Mouse (Mus musculus) kidney, postnatal 14 days (tissue): ENCODE measurements around the gene Wfdc9.

Source experiments
- DNase-seq: peaks from one replicate; pipeline ENCODE4 v3.0.0; 2022; ENCODE audit warnings: mixed read lengths

Gene Wfdc9

DNA sequence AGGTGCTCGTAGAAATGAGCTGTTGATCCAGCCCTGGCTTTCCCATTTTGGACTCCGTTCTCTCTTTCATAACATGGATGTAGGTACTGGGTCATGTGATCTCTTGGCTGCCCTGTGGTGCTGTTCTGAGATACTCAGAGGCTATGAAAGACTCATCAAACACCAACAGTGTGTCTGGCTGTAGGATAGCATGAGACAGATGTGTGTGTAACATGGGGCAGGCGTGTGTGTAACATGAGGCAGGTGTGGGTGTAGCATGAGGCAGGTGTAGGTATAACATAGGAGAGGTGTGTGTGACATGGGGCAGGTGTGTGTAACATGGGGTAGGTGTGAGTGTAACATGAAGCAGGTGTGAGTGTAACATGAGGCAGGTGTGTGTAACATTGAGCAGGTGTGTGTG lies 41.0 kb downstream of the Wfdc9 start:
- no peak for DNase-seq

DNA sequence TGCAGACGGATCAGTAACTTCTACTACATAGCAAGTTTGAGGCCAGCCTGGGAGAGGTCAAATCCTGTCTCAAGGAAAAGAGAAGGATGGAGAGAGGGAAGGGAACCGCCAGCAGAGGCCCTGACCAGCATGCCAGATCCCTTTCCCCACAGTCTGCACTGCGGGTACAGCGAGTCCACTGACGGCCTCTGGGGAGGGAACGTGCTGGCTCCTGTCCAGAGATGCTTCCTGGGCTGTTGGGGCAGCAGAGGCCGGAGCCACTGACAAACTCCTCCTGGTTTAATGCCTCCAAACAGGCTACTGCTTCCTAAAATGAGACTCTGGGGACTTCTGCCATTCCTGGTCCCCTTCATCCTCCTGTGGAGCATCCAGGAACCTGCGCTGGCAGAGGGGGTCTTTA lies 42.9 kb downstream of the Wfdc9 start, which contains the start of the genes Wfdc6b and Wfdc8:
Gene Wfdc6b (plus strand): TSS at position 52 of the 400 bp plus-strand sequence.
Gene Wfdc8 (minus strand): TSS at position 156 of the 400 bp plus-strand sequence.
- DNase-seq: peak; percentile 63

DNA sequence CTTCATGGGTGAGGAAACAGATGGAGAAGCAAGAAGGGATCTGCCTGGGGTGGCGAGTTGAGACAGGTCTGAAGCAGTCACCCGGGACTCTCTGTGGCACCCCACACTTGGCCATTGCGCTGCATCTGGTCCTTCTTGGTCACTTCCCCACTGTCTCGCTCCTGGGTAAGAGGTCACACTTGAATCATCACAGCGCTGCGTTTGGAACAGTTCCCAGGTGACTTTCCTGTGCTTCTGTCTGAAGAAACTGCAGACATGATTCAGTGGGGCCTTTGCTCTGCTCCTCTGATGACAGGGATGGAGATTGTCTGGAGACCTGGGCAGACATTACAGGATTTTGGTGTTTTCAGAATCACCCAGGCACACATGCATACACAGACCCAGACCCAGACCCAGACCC lies 47.6 kb downstream of the Wfdc9 start:
- no peak for DNase-seq

DNA sequence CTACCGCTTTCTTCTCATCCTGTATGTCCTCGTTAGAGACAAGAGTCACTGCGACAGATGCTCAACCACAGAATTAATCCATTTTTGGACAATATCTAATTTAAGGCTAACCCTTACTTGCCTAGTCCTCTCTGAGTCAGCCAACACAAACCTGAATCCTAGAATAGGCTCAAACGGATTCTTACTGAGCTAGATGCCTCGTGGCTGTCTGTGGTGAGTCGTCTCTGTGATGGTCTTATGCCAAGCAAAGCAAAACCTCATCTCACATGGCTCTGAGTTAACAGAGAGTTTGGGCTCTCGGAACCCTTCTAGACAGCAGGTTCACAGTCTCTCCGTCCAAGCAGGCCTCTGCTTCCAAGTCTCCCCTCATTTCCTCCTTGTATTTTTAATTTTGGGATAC lies 52.0 kb downstream of the Wfdc9 start:
- no peak for DNase-seq

DNA sequence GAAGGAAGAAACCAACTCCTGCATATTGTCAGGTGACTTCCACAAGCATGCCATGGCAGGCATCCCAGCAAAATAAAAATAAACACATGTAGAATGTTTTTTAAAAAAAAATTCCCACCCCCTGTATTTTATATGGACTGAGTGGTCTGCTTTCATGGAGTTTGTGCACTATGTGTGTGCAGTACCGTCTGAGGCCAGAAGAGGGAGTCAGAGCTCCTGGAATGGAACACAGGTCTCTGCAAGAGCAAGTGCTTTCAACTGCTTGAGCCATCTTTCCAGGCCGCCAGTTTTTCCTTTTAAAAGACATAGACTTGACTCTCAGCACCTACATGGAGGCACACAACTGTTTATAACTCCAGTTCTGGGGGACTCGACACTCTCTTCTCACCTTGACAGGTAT lies 52.9 kb downstream of the Wfdc9 start:
- DNase-seq: no peak

DNA sequence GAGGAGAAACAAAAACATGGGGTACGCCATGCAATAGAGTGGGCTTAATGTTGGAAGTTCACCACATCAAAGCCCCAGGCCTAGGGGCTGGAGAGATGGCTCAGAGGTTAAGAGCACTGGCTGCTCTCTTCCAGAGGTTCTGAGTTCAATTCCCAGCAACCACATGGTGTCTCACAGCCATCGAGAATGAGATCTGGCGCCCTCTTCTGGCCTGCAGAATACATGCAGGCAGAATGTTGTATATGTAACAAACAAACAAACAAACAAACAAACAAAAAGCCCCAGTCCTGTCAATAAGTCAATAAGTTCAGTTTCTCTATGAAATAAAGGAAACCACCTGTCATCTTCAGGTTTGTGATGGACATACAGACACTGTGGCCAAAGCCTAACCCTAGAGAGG lies 56.2 kb downstream of the Wfdc9 start:
- no peak for DNase-seq
